Mouse (Mus musculus): ENCODE data around the gene Tmem69. TPM values are rescaled to one million over a fixed set of nuclear protein-coding genes. Genes with fewer than 3 reads are reported as not detected.

The Tmem69 gene
- polyA plus RNA-seq, 1 experiment from 2014 or later, result 20.1 TPM

Other genes starting within 250 kb of the Tmem69 start
- gene Mast2, start 91.8 kb downstream of the Tmem69 start, polyA plus RNA-seq (2015; fragmentation: Nextera tagmentation; extraction: Ambion mirVana), result 47.2 and 52.4 TPM in 2 replicates
- gene Ipp, start 48.4 kb downstream of the Tmem69 start, polyA plus RNA-seq (2015; fragmentation: Nextera tagmentation; extraction: Ambion mirVana), result 13.6 and 14.7 TPM in 2 replicates
- 16.3 and 17.6 TPM in 2 replicates for gene Gpbp1l1, start 1.7 kb upstream of the Tmem69 start, polyA plus RNA-seq (2015; fragmentation: Nextera tagmentation; extraction: Ambion mirVana)
- 5.9 and 6.0 TPM in 2 replicates for gene Ccdc17, start 40.7 kb upstream of the Tmem69 start, polyA plus RNA-seq (2015; fragmentation: Nextera tagmentation; extraction: Ambion mirVana)
- 87.1 and 98.0 TPM in 2 replicates for gene Nasp, start 72.0 kb upstream of the Tmem69 start, polyA plus RNA-seq (2015; fragmentation: Nextera tagmentation; extraction: Ambion mirVana)
- 661 and 697 TPM in 2 replicates for gene Akr1a1, start 95.7 kb upstream of the Tmem69 start, polyA plus RNA-seq (2015; fragmentation: Nextera tagmentation; extraction: Ambion mirVana)
- 410 and 427 TPM in 2 replicates for gene Prdx1, start 129.6 kb upstream of the Tmem69 start, polyA plus RNA-seq (2015; fragmentation: Nextera tagmentation; extraction: Ambion mirVana)
- 20.9 and 21.6 TPM in 2 replicates for gene Mmachc, start 152.5 kb upstream of the Tmem69 start, polyA plus RNA-seq (2015; fragmentation: Nextera tagmentation; extraction: Ambion mirVana)
- 10.1 and 10.7 TPM in 2 replicates for gene Ccdc163, start 152.6 kb upstream of the Tmem69 start, polyA plus RNA-seq (2015; fragmentation: Nextera tagmentation; extraction: Ambion mirVana)
- 2.0 and 2.7 TPM in 2 replicates for gene Tesk2, start 165.0 kb upstream of the Tmem69 start, polyA plus RNA-seq (2015; fragmentation: Nextera tagmentation; extraction: Ambion mirVana)

Measured in midbrain, embryonic 16.5 days (tissue).